Mouse (Mus musculus) lung, adult 10 weeks (tissue): ENCODE measurements around the gene Ubn2. TPM values are rescaled to one million over a fixed set of nuclear protein-coding genes. Genes with fewer than 3 reads are reported as not detected.

Experiments used
- polyA plus RNA-seq: library from polyadenylated mRNA; stranded (reverse); fragments of 350-450 nt; fragmentation: Illumina TruSeq; extraction: RNeasy Lipid Tissue Mini Kit (QIAGEN cat#74804); gene quantifications from one replicate; pipeline ENCODE4 v1.2.3, GENCODE M21; 2014; ENCODE audit warnings: low read depth, low replicate concordance; ENCODE audit not compliant: insufficient read depth

Ubn2 gene
- 3.5 TPM for polyA plus RNA-seq

GRCm38 (mm10) chr6:38433261-38434033 is at the start of gene Ubn2:
TSS of gene Ubn2 (plus strand) at chr6:38433950.

DNA sequence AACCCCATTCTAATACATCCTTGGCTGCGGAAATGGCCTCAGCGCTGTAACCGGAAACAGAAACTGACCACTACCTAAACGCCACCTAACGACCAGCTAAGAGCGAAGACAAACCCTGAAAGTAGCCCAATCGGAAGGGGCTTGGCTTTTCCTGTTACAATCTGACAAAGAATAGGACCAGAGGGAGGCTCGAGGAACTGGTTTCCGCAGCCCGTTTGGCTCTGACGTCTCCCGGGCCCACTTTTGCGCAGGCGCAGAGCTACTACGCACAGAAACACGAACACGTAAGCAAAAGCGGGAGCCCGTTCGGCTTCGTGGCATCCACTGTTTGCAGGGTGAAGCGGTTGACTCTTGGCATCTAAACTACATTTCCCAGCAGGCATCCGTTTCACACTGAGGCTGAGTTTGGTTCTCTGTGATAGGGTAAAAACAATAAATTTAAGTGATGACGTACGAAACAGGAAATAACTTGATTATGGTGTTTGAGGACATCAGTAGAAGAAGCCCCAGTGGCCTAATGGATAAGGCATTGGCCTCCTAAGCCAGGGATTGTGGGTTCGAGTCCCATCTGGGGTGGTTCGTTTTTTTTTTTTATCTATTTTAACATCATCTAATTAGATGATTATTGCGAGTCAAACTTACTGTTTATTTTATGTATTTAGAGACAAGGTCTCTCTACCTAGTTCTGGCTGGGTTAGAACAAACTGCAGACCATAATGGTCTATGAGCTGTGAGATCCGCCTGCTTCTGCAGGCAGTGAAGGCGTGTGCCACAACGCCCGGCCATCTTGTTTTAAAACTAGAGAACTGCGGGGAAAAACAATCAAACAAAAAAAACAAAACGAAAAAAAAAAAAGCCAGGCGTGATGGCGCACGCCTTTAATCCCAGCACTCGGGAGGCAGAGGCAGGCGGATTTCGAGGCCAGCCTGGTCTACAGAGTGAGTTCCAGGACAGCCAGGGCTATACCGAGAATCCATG is 100.0 kb downstream of the Ubn2 start, which contains the start of gene Fmc1:
Gene Fmc1, plus strand, starts transcription at position 75 of the 978 bp plus-strand sequence.

GRCm38 (mm10) chr6:38551062-38551988 is 117.6 kb downstream of the Ubn2 start, which contains the start of gene Luc7l2:
TSS of gene Luc7l2 (plus strand) at chr6:38551334.

Other genes starting within 250 kb of the Ubn2 start
- gene D630045J12Rik, start 179.9 kb upstream of the Ubn2 start, polyA plus RNA-seq: 1.5 TPM
- 0.75 TPM for gene Zc3hav1l, start 134.7 kb upstream of the Ubn2 start, polyA plus RNA-seq
- gene Zc3hav1, start 79.3 kb upstream of the Ubn2 start, polyA plus RNA-seq: 20.6 TPM
- gene Ttc26, start 52.5 kb upstream of the Ubn2 start, polyA plus RNA-seq: 2.4 TPM
- gene Fmc1, start 99.6 kb downstream of the Ubn2 start, polyA plus RNA-seq: 91.3 TPM
- gene Luc7l2, start 117.4 kb downstream of the Ubn2 start, polyA plus RNA-seq: 48.3 TPM
- gene Klrg2, start 203.3 kb downstream of the Ubn2 start, polyA plus RNA-seq: 1.5 TPM
- gene Clec2l, start 229.1 kb downstream of the Ubn2 start, polyA plus RNA-seq: not detected